Mouse (Mus musculus): ENCODE results near the gene Kcmf1.

DNA sequence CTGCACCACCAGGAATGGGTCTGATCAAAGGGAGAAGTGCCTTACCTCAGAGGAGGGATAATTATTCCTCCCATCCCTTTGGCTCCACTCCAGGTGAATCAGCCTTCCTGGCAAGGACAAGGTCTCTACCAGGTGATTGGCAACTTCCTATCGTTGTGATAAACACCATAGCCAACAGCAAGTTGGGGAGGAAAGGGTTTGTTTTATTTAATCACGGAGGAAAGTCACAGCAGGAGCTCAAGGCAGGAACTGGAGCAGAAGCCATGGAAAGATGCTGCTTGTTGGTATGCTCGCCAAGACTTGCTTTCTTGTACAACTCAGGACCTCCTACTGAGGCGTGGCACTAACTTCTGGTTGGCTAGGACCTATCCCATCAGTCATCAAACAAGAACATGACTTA lies 11.5 kb upstream of the Kcmf1 start:
- TF ChIP-seq CTCF (IDR thresholded peaks at IDR 0.05; ENCODE audit: low read depth) (no peak), EP300 (IDR thresholded peaks at IDR 0.05; ENCODE audit: low read depth) (no peak)

All from liver, embryonic 14.5 days (tissue).